Mouse (Mus musculus) heart, adult 8-10 months (tissue): Measurements from ENCODE around the gene Cilp. TPM values are rescaled to one million over a fixed set of nuclear protein-coding genes. Genes with fewer than 3 reads are reported as not detected.

Experiments
- DNase-seq: peaks from one replicate; pipeline ENCODE4 v3.0.0; 2022; ENCODE audit warnings: low spot score
- total RNA-seq, 4 experiments: library from RNA; stranded (reverse); gene quantifications; 2 replicates each; pipeline ENCODE4 v1.2.4; 2022

The Cilp gene
- total RNA-seq, 4 experiments from 2014 or later = 1.5 to 2.8 (median 2.4) TPM

DNA sequence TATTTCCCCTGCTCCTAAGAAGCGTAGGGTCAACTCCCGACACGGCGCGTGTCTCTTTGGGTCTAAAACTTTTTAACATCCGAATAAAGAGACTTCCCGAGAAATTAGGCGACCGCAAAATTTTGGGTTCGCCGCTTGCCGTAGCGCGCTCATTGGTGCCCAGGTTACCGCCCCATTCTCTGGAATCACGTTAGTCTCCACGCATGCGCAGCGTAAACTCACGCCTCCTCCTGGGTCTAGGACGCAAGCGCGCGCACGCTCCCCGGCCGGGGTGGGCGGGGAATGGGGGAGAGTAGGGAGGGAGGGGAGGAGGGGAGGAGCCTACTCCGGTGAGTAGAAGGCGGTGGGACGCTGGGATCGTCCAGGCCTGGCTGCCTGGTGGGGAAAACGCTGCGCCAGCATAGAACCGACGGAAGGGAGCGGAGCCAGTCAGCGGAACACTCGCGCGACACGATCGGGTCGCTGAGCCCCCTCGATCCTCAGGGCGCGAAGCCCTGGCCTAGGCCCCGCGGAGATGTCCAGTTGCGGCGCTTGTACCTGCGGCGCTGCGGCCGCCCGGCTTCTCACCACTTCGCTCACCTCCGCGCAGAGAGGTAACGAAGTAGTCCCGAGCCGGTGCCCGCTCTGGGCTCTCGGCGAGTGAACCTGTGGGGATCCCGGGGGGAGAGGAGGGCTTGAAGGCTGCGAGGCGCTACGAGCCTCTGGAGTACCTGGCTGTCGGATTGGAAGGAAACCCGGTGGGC lies 29.2 kb downstream of the Cilp start, which contains the start of gene Clpx:
Gene Clpx (plus strand): TSS at position 288 of the 743 bp plus-strand sequence.
- DNase-seq = peak; percentile 99

DNA sequence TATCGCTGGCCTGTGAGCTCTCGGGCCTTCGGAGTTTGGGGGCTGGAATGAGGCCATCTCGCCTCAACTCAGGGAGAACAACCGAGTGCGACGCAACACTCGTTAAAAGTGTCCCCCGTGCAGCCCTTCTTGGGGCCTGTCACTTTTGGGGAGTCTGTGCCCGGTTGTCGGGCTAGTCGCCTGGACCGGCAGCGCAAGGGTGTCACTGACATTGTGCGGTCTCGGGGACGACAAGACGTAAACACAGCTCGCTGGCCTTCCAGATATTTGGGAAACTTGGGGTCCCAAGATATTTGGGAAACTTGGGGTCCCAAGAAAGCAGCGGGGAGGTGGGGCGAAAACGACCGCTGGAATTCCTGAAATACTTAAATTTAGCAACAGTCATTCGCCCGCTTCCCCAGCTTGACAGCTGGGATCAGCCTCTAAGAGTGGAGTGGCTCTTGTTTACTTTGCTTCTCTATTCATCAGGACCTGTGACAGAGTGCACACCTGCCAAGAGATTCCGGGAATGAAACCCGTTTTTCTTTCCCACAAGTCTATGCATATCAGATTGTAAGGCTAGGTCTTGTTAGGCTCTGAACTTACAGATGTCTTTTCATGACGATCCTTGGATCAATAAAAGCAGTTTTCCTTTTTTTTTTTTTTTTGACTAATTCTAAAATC lies 29.9 kb downstream of the Cilp start:
- DNase-seq = peak; percentile 28

DNA sequence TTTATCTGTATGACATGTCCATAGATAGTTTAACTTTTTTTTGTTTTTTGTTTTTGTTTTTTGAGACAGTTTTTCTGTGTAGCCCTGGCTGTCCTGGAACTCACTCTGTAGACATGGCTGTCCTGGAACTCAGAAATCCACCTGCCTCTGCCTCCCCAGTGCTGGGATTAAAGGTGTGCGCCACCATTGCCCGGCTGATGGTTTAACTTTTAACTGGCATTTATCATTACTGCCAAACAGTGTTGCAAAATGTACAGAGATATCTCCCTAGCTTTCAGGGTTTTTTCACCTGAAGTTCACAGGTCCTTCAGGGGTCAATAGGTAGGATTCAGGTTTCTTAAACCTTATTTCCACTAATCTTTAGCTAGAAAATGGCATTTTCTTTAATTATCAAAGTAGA lies 32.1 kb downstream of the Cilp start:
- DNase-seq = no peak

DNA sequence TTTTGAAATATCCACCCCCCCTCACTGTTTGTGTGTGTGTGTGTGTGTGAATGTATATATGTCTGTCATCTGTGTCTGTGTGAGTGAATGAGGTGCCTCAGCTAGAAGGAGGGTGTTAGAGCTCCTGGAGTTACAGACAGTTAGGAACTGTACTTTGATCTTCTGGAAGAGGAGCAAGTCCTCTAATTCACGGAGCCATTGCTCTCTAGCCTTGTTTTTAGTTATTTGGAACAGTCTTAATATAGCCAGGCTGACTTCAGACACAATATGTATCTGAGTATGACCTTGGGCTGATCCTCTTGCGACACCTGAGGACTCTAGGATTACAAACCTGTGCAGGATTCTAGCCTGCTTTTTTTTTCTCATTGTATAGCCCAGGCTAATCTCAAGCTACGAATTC lies 33.8 kb downstream of the Cilp start:
- DNase-seq = no peak

DNA sequence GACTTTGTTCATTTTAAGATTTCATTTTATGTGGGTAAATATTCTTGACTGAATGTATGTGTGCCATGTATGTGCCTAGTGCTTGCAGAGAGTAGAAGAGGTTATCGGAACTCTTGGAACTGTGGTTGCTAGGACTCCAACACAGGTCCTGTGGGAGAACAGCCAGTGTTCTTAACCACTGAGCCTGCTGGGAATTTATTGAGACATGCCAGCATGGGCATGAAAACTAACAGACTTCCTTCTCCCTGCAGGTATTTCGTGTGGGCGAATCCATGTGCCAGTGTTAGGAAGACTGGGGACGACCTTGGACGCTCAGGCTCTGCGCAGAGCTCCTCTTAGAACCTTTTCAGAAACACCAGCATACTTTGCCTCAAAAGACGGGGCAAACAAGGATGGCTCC lies 34.7 kb downstream of the Cilp start:
- no peak for DNase-seq

DNA sequence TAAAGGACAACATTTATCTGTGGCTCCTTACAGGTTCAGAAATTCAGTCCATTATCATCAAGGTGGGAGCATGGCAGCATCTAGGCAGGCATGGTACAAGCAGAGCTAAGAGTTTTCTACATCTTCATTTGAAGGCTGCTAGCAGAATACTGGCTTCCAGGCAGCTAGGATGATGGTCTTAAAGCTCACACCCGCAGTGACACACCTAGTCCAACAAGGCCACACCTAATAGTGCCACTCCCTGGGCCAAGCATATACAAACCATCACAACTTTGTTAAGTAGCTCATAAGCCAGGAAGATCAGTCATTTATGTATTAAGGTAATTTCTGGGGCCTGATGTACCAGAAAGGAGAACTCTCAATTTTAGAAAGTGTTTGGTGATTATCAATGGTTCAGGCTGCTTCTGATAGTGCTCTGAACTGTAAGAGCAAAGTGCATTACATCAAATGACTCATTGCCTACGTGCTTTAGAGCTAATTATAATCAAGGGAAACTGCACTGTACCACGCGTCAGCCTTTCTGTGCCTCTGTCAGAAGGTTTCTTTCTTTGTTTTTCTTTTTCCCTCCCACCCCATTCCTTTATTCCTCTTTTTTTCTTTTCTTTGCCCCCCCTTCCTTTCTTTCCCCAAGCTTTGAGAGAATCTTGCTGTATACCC lies 37.5 kb downstream of the Cilp start:
- DNase-seq = no peak

DNA sequence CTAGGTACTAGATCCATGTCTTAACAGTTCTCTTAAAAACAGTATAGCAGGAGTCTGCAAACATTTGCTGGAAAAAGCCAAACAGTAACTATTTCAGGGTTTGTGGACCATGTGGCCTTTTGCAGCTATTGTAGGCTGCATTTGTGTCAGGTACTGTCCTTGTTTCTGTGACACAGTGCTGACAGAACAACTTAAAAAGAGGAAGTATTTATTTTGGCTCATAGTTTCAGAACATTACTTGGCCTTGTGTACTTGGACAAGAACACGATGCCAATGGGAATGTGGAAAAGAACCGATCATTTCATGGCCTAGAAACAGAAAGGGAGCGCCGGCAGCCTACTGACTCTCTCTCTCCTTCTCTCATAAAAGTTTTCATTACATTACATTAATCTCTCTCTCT lies 38.6 kb downstream of the Cilp start:
- peak; percentile 30 for DNase-seq

DNA sequence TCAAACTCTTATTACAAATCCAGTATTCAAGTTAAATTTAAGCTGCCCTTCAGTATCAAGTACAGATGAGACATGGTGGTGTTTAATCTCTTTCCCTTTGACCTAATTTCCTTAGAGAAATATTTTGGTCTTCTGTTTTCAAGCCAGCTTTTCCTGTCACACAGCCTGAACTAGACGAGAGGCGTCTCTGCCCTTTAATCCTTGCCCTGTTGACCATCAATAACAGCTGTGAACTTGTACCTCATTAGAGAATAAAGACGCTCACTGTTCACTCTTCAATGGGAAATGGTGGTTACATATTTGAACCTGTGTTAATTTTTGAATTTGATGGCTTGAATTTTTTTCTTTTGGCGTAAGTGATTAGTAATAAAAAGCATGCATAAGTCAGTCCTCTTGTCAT lies 39.3 kb downstream of the Cilp start:
- peak; percentile 47 for DNase-seq

DNA sequence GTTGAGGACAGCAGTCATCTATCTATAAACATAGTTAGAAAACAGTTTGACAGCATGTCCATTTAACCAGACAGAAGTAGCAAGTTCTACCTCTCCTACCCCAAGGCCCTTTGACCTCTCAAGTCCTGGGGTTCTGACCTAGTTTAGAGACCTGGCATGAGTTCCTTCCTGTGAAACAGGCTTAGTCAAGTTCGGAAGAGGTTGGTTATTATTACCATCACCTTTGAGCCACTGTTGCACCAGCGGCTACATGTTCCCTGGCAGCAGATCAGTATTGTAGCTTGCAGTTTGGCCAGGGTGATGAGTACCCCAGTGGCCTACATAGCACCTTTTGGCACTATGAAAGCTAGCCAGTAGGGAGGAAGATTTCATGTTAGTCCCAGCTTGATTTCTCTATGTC lies 41.7 kb downstream of the Cilp start:
- DNase-seq = peak; percentile 49

DNA sequence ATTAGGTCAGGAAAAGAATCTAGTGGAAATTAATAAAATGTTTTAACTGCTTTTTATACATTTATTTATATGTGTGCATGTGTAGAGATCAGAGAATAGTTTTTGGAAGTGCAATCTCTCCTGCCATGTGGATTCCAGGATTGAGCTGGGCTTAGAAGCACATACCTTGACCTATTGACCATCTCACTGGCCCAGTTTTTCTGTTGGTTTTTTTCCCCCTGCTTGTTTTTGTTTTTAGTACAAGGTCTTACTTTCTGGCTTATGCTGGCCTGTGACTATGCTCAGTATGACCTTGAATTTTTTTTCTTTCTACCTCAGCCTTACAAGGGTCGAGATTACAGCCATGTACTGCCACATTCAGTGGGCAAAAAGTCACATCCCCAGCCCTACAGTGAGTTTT lies 43.0 kb downstream of the Cilp start:
- DNase-seq = no peak

DNA sequence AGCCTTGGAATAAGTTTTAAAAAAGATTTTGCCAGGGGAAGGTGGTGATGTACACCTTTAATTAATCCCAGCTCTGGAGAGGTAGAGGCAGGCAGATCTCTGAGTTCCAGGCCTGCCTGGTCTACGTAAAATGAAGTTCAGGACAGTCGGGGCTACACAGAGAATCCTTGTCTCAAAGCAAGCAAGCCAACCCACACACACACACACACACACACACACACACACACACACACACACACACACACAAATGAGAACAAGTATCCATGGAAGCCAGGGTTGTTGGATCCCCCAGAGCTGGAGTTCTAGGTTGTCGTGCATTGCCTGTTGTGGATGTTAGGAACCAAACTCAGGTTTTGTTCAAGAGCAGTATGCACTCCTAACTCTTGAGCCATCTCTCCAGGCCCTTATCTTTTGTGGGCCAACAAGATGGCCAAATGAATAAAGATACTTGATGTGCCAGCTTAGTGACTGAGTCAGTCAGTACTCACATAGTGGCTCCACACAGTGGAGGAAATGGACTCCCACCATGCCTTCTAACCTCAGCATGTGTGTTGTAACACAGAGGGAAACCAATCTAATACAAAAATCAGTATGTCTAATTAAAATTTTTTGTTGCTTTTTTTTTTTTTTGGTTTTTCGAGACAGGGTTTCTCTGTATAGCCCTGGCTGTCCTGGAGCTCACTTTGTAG lies 47.8 kb downstream of the Cilp start:
- DNase-seq = no peak

DNA sequence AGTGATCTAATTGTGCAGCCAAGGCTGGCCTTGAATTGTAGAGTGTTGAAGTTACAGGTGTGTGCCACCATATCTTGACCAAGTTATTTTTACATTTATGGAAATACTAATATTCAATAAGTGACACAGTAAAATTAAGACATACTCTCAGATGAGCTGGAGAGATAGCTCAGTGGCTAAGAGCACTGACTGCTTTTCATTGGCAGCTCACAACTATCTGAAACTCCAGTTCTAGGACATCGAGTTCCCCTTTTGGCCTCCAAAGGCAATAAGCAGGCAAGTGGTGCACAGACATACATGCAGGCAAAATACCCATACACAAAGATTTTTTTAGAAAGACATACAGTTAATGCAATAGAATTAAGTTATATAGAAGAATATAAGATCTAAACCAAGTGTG lies 48.9 kb downstream of the Cilp start:
- no peak for DNase-seq

DNA sequence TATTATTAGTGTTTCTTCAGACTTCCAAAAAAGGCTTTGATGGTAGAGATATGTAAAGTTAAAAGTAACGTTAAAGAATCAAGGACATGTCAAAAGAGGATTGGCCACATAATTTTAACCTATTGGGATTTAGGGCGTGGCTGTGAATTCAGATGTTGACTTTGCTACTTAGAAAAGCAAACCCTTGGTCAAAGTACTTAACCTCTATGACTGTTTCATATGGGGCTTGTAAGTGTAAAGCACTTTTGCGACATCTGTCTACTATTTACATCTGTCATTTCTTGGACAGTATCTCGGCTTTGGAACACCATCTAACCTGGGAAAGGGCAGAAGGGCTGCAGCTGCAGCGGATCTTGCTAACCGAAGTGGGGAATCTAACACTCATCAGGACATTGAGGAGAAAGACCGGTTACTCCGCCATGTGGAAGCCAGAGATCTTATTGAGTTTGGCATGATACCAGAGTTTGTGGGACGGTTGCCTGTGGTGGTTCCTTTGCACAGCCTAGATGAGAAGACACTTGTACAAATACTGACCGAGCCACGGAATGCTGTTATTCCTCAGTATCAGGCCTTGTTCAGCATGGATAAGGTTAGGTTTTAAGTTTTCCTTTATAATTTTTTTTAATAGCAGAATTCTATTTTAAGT lies 57.4 kb downstream of the Cilp start:
- no peak for DNase-seq

DNA sequence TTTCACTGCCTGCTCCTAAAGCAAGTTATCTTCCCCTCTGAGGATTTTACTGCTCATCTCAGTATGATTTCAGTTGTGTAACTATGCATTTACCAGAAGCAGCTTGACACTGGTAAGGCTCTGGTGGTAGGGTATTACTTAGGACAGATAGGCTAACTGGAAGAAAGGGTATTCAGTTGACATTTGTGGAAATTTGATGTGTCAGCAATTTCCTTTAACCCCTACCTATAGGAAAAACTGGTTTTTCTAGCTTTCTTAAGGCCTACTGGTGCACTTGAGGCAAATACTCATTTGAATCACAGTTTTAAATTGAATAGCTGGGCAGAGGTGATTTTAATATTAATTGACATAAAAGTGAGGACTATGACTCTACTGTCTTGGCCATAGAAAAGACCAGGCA lies 61.0 kb downstream of the Cilp start:
- DNase-seq = no peak

DNA sequence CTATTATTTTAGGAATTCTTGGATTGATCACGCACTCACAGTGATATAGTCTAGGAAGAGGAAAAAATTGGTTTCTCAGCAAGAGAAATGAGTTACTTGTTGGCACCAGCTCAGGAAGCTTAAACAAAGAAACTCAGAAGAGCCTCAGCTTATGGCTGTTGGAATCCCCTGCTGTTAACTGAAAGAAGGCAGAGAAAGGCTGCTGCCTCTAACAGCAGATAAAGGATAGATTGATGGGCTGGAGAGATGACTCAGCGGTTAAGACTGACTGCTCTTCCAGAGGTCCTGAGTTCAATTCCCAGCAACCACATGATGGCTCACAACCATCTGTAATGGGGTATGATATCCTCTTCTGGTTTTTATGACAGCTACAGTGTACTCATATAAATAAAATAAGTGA lies 62.4 kb downstream of the Cilp start:
- DNase-seq = no peak

Other genes with a start within 250 kb of the Cilp start
- gene Hacd3, start 243.5 kb upstream of the Cilp start, total RNA-seq = 10 to 100 TPM; 14.6 to 19.0 (median 17.0) TPM
- 10 to 100 TPM; 52.8 to 59.9 (median 58.2) TPM for gene Dpp8, start 232.8 kb upstream of the Cilp start, total RNA-seq
- 10 to 100 TPM; 13.3 to 17.9 (median 15.7) TPM for gene Igdcc4, start 163.7 kb upstream of the Cilp start, total RNA-seq
- gene Igdcc3, start 124.0 kb upstream of the Cilp start, total RNA-seq = under 1 TPM in 2 of 4 experiments, not detected in 2; 0.09 to 0.19 TPM
- gene Parp16, start 69.8 kb upstream of the Cilp start, total RNA-seq = 1 to 10 TPM; 3.4 to 4.5 (median 3.7) TPM
- gene Clpx, start 29.1 kb downstream of the Cilp start, total RNA-seq = 100 to 1,000 TPM in 2 of 4 experiments, 10 to 100 TPM in 2; 82.7 to 113 (median 100) TPM
- gene Pdcd7, start 80.9 kb downstream of the Cilp start, total RNA-seq = 10 to 100 TPM; 13.3 to 16.8 (median 16.0) TPM
- gene Ubap1l, start 95.9 kb downstream of the Cilp start, total RNA-seq = under 1 TPM in 2 of 4 experiments, not detected in 2; 0.27 to 0.40 TPM
- 1 to 10 TPM; 2.4 to 3.6 (median 3.1) TPM for gene Kbtbd13, start 126.5 kb downstream of the Cilp start, total RNA-seq
- 1 to 10 TPM; 5.5 to 8.0 (median 6.0) TPM for gene Rasl12, start 133.3 kb downstream of the Cilp start, total RNA-seq
- gene Slc51b, start 157.8 kb downstream of the Cilp start, total RNA-seq = not detected
- gene Mtfmt, start 170.6 kb downstream of the Cilp start, total RNA-seq = 1 to 10 TPM; 5.4 to 7.9 (median 6.9) TPM
- gene Spg21, start 195.8 kb downstream of the Cilp start, total RNA-seq = 10 to 100 TPM; 12.9 to 17.1 (median 15.9) TPM